Mouse (Mus musculus): ENCODE measurements around the gene Neurl1a.

DNA sequence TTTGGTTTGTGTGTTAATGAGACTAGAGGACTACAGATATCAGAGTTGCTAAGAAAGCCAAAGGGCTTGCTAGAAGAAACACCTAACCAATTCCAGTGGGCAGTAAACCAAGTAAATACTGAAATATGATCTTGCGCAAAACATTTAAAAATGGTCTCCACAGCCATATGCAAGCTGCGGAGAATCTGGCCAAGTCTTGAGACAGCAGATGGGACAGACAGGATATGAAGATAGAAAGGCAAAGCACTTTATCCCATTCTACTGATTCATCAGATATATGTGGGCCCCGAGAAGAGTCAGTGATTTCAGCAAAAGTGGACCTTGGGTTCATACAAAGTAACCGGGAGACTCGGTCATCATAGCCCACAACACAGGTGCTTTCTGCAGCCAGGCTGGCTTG lies 13.5 kb downstream of the Neurl1a start:
- TF ChIP-seq CTCF (IDR thresholded peaks at IDR 0.05; ENCODE audit: control insufficient read depth, insufficient read depth, low read length) (no peak), POLR2A (IDR thresholded peaks at IDR 0.05; ENCODE audit: borderline replicate concordance, control insufficient read depth, low read depth, low read length) (no peak)

All from bone marrow, adult 2 months (tissue).